Mouse (Mus musculus): ENCODE results near the gene Gabpa. TPM values are rescaled to one million over a fixed set of nuclear protein-coding genes. Genes with fewer than 3 reads are reported as not detected.

The Gabpa gene
- 26.6 and 27.1 TPM in 2 replicates for polyA plus RNA-seq (2012; rRNA removed)

- DNase-seq (ENCODE audit: low read depth), result peak; percentile 99
- peak; percentile 9; the same call in 1 of the 2 replicates for TF ChIP-seq POLR2A (IDR thresholded peaks at IDR 0.05; ENCODE audit: borderline replicate concordance, extremely low read depth, insufficient read depth, insufficient read length, poor library complexity, severe bottlenecking)
- no peak for TF ChIP-seq CTCF (IDR thresholded peaks at IDR 0.05; ENCODE audit: borderline replicate concordance, extremely low read depth, insufficient read depth, insufficient read length)
These were observed at the start of gene Gabpa for GRCm38 (mm10) chr16:84834745-84835440. Gene Gabpa (plus strand): TSS chr16:84834925.

DNA sequence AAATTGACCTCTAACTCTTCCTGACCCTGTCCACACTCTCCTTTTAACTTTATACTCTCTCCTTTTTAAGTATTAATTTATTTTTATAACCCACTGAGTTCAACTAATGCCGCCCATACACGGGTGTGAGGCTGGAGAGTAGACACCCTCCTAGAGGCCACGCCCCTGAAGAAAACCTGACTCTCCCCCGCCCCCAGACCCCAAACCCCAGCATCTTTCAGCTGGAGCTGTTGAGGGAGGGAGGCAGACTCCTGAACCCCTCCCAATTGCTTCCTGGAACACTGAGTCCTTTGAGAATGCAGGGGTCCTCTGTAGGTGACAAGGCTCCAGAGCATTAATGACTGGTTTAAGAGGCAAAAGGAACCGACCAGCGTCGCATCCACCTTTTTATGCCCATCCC lies 49.8 kb upstream of the Gabpa start:
- no peak for TF ChIP-seq POLR2A (IDR thresholded peaks at IDR 0.05; ENCODE audit: borderline replicate concordance, extremely low read depth, insufficient read depth, insufficient read length, poor library complexity, severe bottlenecking)
- no peak for TF ChIP-seq CTCF (IDR thresholded peaks at IDR 0.05; ENCODE audit: borderline replicate concordance, extremely low read depth, insufficient read depth, insufficient read length)

DNA sequence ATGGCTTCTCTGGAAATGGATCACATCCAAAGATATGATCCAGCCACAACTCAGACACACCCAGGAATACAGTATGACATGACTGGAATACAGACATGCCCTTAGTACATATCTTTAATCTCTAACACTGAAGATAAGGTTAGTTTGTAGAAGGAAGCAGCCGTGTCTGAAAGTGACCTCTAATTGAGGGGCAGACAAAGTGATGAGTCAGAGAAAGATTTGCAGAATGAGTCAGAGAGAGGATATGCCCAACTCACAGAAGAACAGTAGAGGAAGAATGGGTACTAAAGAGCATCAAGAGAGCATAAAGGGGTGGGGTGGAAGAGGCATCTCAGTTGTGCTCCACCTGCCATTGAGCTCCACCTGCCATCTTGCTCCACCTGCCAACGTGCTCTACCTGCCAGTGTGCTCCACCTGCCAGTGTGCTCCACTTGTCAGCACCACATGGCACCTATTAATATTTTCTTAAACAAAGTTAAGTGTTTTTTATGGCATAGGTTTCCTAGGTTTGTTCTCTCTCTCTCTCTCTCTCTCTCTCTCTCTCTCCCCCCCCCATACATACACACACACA lies 44.0 kb upstream of the Gabpa start:
- TF ChIP-seq CTCF (IDR thresholded peaks at IDR 0.05; ENCODE audit: borderline replicate concordance, extremely low read depth, insufficient read depth, insufficient read length), result no peak
- no peak for DNase-seq (ENCODE audit: low read depth)

More for the DNA sequence above, 49.8 kb upstream of the Gabpa start:
- DNase-seq (ENCODE audit: low read depth), result no peak

- no peak for DNase-seq (ENCODE audit: low read depth)
- TF ChIP-seq POLR2A (IDR thresholded peaks at IDR 0.05; ENCODE audit: borderline replicate concordance, extremely low read depth, insufficient read depth, insufficient read length, poor library complexity, severe bottlenecking), result no peak
- no peak for TF ChIP-seq CTCF (IDR thresholded peaks at IDR 0.05; ENCODE audit: borderline replicate concordance, extremely low read depth, insufficient read depth, insufficient read length)
These were observed 41.3 kb upstream of the Gabpa start for GRCm38 (mm10) chr16:84793401-84793800.

DNA sequence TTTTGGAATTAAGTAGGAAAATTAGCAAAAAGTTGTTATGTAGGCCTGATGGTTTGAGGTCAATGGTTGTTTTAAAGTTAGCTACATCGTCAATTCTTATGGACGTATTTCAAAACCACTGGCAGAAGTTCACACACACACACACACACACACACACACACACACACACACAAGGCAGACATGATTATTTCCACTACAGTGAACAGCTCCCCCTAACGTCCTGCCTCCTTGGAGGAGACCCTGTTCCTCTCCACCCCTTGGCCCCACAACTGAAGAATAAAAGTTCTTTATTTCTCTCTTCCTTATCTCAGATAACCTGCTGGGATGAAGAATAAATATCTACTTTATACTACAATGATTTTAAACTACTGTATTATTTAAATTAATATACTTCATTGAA lies 39.4 kb upstream of the Gabpa start:
- DNase-seq (ENCODE audit: low read depth), result no peak
- TF ChIP-seq CTCF (IDR thresholded peaks at IDR 0.05; ENCODE audit: borderline replicate concordance, extremely low read depth, insufficient read depth, insufficient read length) (no peak), POLR2A (IDR thresholded peaks at IDR 0.05; ENCODE audit: borderline replicate concordance, extremely low read depth, insufficient read depth, insufficient read length, poor library complexity, severe bottlenecking) (no peak)

DNA sequence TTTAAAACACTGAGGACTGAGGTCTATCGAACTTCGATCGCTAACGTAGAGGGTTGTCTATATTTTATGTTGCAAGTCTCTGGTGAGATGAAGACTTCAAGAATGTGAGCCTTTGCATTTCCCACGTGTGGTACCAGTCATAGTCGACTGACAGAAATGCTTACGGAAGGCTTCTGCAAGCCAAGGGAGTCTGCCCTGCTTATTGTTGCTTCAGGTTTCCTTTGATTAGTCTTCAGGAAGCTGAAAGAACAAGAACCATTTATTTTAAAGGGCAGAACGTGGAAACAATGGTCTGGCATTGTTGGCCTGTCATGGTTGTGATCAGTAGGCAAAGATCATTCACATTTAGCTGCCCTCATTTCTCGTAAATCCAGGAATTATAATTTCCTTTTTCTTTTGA lies 38.0 kb upstream of the Gabpa start:
- TF ChIP-seq CTCF (IDR thresholded peaks at IDR 0.05; ENCODE audit: borderline replicate concordance, extremely low read depth, insufficient read depth, insufficient read length), result no peak
- TF ChIP-seq POLR2A (IDR thresholded peaks at IDR 0.05; ENCODE audit: borderline replicate concordance, extremely low read depth, insufficient read depth, insufficient read length, poor library complexity, severe bottlenecking), result no peak
- no peak for DNase-seq (ENCODE audit: low read depth)

GRCm38 (mm10) chr16:84800038-84800437 lies 34.7 kb upstream of the Gabpa start:
- TF ChIP-seq POLR2A (IDR thresholded peaks at IDR 0.05; ENCODE audit: borderline replicate concordance, extremely low read depth, insufficient read depth, insufficient read length, poor library complexity, severe bottlenecking), result no peak
- no peak for TF ChIP-seq CTCF (IDR thresholded peaks at IDR 0.05; ENCODE audit: borderline replicate concordance, extremely low read depth, insufficient read depth, insufficient read length)
- DNase-seq (ENCODE audit: low read depth), result no peak

DNA sequence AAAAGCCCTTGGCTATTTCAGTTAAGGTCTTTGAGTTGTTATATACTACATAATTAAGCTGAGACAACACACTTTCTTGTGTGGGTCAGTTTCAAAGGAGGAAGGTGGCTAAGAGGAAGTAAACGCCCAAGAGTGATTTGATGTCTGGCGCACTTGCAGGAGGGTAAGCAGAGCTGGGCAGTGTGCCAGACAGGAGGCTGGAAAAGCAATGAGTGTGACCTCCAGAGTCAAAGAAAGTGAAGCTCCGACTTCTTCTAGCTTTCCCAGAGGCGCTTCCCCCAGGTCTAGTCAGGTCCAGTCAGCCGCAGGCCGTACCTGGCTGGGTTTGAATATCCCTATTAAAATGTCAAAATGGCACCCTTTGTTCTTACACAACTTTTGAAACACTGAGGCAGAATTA lies 32.5 kb upstream of the Gabpa start:
- TF ChIP-seq CTCF (IDR thresholded peaks at IDR 0.05; ENCODE audit: borderline replicate concordance, extremely low read depth, insufficient read depth, insufficient read length), result no peak
- TF ChIP-seq POLR2A (IDR thresholded peaks at IDR 0.05; ENCODE audit: borderline replicate concordance, extremely low read depth, insufficient read depth, insufficient read length, poor library complexity, severe bottlenecking), result no peak
- DNase-seq (ENCODE audit: low read depth), result peak; percentile 30

DNA sequence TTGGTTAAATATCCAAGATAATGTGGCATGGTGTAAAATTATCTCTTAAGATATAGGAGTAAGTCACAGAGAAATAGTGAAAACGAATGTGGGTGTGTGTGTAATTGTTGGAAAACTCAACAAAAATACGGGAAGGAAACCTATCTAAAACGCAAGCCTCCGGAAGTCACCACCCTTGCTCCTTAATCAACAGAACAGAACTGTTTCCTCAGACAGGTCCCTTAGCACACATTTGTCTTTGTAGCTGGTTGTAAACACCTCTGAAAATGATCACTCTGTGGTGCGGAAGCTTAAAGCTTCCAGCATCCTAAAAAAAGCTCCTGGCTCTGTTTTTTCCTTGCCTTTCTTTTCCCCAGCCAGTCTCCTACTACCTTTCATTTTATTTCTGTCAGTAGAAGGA lies 29.9 kb upstream of the Gabpa start:
- DNase-seq (ENCODE audit: low read depth), result no peak
- no peak for TF ChIP-seq CTCF (IDR thresholded peaks at IDR 0.05; ENCODE audit: borderline replicate concordance, extremely low read depth, insufficient read depth, insufficient read length)
- no peak for TF ChIP-seq POLR2A (IDR thresholded peaks at IDR 0.05; ENCODE audit: borderline replicate concordance, extremely low read depth, insufficient read depth, insufficient read length, poor library complexity, severe bottlenecking)

- TF ChIP-seq CTCF (IDR thresholded peaks at IDR 0.05; ENCODE audit: borderline replicate concordance, extremely low read depth, insufficient read depth, insufficient read length), result no peak
- TF ChIP-seq POLR2A (IDR thresholded peaks at IDR 0.05; ENCODE audit: borderline replicate concordance, extremely low read depth, insufficient read depth, insufficient read length, poor library complexity, severe bottlenecking), result no peak
- no peak for DNase-seq (ENCODE audit: low read depth)
These were observed 28.6 kb upstream of the Gabpa start for GRCm38 (mm10) chr16:84806175-84806574.

- TF ChIP-seq CTCF (IDR thresholded peaks at IDR 0.05; ENCODE audit: borderline replicate concordance, extremely low read depth, insufficient read depth, insufficient read length) (no peak), POLR2A (IDR thresholded peaks at IDR 0.05; ENCODE audit: borderline replicate concordance, extremely low read depth, insufficient read depth, insufficient read length, poor library complexity, severe bottlenecking) (no peak)
- DNase-seq (ENCODE audit: low read depth), result no peak
These were observed 26.9 kb upstream of the Gabpa start for GRCm38 (mm10) chr16:84807874-84808273.

DNA sequence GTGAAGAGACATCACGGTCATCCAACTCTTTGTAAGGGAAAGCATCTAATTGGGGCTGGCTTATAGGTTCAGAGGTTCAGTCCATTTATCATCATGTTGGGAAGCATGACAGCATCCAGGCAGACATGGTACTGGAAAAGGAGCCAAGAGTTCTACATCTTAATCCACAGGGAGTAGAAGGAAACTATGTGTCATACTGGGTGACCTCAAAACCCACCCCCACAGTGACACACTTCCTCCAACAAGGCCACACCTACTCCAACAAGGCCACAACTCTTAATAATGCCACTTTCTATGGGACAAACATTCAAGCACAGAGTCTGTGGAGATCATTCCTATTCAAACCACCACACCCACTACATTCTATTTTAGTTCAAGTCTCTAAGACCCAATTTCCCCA lies 24.5 kb upstream of the Gabpa start:
- TF ChIP-seq CTCF (IDR thresholded peaks at IDR 0.05; ENCODE audit: borderline replicate concordance, extremely low read depth, insufficient read depth, insufficient read length) (no peak), POLR2A (IDR thresholded peaks at IDR 0.05; ENCODE audit: borderline replicate concordance, extremely low read depth, insufficient read depth, insufficient read length, poor library complexity, severe bottlenecking) (no peak)
- DNase-seq (ENCODE audit: low read depth), result no peak
